Mouse (Mus musculus): ENCODE measurements at regions not wholly inside any gene's neighbourhood (a gene's known extent, or its start where the extent isn't known, plus 50 kb on each side); places are given as distances from the start of the nearest gene placed in this dataset.
"Not testable (repeated sequence)": the region's sequence is repeated elsewhere in the genome, so short reads cannot be mapped to it uniquely, and the experiment has no call there.

DNA sequence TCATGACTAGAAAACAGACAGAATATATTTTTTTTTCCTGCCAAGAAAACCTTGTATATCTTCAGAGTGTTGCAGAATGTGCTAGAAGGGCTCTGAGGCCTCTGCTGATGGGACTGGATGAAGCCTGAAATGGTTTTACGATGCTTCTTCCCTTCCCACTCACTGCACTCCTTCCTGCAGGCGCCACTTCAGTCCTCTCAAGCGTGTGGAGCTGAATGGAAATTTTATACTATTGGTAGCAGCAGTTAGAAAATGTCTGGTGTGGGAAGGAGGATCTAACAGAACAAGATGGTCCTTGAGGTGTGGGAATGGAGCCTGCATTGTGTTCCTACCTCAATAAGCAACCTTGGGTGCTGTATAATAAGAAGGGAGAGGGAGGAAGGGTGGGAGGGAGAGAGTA is 166.1 kb upstream of the Smlr1 start:
- DNase-seq (ENCODE audit: low spot score in 2 of 2): no peak

DNA sequence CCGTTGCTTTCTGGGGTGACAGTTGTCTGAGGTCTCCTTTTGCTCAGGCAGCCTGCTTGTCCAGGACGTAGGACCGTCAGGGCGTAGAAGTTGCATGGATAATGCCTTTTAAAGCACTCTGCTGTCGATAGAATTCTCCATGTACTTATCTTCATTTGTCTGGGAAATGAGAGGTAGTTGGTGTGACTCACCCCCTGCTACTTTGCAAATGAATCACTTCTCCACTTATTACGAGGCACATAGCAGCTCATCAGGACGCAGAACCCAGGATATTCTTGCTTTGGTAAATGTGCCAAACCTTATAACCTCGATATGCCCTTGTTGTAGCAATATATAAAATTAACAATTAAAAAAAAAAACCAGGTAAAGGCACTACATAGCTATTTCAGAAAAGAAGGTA is 159.7 kb upstream of the Smlr1 start:
- no peak for DNase-seq (ENCODE audit: low spot score in 2 of 2)

DNA sequence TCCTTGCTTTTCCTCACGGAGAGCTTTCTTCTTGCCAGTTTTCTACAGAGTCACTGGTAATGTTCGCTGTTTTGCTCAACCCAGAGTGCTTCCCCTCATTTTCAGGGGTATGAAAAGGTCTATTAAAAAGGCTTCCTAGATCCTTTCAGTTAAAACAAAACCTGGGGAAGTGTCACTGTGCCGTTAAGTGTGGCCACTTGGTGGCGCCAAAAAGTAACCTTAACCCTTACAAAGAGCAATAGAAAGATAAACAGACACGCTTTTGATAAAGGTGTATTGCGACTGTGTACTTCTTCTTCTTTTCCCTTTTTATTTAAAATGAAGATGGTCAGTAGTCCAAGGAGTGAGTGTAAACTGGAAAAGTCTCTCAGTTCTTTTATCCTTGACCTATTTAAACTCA is 145.2 kb upstream of the Smlr1 start:
- DNase-seq (ENCODE audit: low spot score in 2 of 2): peak in 1 of 2 experiments; percentile 37

DNA sequence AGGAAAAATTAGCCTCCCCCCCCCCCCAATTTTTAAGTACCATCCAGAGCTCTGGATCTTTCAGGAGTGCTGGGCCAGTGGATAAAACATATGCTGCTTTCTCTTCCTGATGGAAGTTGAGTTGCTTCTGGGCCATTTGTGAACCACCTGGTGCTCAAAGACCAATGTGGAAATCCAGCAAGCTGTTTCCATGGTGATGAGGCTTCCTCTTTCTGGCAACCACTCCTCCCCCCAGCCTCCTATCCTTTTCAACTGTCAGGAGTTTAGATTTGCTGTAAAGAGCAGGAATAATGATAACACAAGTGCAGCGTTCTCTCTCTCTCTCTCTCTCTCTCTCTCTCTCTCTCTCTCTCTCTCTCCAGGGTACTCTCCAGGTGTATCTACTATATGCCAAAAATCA is 141.8 kb upstream of the Smlr1 start:
- no peak for DNase-seq (ENCODE audit: low spot score in 2 of 2)

DNA sequence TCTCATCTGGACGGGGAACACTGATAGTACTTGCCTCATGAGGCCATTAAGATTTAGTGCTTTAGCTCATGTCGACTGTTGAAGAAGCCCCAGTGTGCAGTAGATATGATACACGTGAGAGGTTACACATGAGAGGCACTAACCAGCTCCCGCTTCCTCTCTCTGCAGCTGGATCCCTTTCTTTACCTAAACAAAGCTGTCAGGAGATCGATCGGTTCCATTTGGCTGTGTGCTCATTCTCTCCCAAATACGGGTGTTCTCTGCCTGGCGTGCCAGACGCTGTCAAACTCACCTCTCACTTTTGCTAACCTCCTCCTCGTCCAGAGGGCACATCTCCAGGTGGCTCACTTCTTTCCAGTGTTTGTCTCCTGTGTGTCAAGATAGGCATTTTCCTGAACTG is 139.3 kb upstream of the Smlr1 start:
- no peak for DNase-seq (ENCODE audit: low spot score in 2 of 2)

DNA sequence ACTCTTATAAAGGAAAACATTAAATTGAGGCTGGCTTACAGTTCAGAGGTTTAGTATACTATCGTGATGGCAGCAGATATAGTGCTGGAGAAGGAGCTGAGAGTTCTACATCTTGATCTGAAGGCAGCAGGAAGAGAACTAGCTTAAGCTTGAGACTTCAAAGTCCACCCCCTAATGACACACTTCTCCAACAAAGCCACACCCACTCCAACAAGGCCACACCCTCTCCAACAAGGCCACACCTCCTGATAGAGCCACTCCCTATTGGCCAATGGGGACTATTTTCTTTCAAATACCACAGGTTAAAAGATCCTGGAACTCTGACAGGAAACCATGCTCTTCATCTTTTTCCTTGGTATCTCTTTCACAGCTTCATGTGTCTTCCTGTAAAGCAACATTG is 134.0 kb upstream of the Smlr1 start:
- no peak for DNase-seq (ENCODE audit: low spot score in 2 of 2)

DNA sequence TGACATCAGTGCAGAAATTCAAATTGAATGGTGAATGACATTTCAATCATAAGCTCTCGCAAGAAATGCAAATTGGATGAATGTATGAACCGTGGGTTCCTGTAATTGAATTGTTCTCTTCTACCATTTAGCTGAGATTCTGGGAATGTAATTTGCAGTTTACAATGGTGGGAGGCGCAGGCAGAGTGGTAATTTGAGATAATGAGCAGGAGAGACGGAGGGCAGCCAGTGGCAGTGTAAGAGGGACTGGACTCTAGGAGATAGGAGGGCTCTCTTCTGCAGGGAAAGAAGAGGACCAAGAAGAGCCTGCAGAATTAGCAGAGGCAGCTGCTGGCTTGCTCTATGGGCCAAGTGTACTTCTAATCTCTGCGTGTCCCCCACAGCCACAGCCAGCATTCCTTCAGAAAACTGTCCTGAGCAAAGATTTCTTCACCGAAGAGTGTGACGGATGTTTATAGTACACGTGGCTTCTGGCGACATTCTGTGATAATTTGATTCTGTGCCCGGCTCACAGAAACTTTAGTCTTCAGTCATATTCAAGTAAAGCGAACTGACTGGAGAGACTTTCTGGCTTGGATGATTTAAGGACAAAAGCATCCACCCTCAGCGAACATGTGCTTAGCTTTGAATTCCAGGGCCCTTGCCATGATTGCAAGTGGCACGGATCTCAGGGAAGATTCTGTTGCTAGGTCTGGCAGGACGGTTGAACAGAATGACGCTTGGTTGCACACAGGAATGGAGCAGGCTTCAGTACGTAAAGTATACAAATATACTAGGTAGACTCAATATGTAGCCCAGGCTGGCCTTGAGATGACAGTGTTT is 116.9 kb upstream of the Smlr1 start:
- DNase-seq (ENCODE audit: low spot score in 2 of 2): no peak

DNA sequence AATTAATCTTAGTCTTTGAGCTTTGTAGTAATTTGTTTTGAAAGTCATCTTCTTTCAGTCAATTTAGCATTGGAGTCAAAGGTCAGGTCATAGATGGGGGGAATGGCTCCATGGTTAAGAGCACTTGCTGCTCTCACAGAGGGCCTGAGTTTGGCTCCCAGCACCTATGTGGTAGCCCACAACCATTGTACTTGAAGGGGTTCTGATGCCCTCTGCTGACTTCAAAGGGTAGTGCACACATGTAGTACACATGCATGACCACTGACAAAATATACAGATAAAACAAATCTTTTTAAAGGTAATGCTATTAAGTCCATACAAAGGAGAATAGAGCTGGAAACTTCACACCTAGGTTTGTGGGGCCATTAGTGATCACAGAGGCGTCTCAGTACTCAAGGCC is 111.7 kb upstream of the Smlr1 start:
- DNase-seq (ENCODE audit: low spot score in 2 of 2): no peak

DNA sequence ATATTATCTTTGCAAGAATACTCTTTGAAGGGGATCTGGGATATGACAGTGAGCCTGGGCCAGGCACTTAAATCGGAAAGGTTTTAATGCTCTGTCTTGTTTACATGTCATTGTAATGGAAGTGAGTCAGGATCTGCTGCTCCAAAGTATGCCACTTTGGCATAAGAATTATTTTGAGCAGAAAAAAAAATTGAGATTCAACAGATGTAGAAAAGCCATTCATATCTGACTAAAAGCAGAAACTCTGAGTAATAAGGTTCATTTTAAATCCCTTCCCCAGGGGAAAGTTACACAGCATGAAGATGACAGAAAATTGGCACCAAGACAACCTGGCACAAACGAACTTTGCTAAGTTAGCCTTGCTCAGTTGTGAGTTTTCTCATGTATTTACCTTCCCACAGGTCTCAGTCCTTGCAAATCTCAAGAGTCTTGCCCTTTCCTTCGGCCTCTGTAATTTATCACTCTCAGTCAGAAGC is 107.5 kb upstream of the Smlr1 start:
- DNase-seq (ENCODE audit: low spot score in 2 of 2): no peak

DNA sequence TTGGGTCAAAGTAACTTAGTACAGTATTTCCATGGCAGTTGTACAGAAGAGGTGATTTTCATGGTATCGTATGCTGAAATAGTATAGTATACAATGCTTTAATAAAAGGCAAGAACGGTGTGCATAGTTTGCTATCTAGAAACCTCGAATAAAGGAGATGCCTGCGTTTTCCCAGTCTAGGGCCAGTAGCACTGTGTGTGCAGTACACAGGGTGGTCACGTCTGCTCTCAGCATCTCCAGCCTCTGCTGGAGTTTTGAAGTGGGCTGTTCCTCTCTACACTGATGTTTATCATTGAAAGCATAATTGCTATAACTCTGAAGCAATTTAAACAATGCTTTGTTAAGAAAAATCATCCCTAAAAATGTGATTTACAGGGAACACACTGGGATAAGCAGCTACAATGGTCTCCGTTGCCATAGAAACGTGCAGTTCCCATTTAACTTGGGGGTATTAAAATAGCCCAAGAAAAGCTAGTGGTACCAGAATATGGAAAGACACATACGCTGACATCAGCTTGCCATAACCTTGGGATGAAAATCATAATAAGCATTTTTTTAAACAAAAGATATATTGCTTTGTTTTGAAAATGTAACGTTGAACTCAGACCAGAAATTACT is 106.1 kb upstream of the Smlr1 start:
- no peak for DNase-seq (ENCODE audit: low spot score in 2 of 2)

DNA sequence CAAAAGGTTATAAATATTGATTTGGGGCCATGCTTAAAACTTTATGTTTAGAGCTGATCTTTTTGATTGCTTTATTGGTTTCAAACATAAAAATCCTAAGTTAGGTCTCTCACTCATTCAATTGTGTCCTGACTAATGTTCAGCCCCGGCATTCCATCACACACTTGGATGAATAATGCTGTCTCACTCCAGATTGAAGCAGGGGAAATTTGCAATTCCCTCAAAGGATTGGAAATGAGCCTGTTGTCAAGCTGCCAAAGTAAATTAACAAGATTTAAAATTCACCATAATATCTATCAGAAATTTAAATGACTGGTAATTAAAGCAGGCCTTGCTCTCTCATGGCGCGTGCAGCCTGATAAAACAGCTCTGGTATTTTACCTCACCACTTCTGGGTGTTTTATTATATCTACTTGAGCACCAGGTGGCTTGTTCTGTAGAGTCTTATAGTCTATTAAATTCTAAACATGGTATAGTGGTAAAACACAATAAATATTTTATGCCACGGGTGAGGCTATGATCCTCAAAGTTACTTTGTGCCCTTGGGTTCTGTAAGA is 97.1 kb upstream of the Smlr1 start:
- no peak for DNase-seq (ENCODE audit: low spot score in 2 of 2)

DNA sequence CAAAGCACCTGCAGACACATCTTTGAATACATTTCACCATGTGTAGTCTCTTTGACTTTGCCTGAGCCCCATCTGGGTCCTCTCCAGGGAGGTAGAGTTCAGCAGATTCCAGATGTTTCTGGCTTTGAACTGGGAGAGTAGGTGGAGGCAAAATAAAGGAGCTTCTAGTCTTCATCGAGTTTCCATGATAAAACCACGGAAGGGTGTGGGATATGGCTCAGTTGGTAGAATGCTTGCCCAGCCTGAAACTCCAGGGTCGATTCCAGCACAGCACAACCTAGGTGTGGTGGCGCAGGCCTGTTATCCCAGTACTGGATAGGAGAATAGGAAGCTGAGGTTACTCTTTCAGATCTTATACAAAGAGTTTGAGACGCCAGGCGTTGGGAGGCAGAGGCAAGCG is 96.2 kb upstream of the Smlr1 start:
- no peak for DNase-seq (ENCODE audit: low spot score in 2 of 2)

DNA sequence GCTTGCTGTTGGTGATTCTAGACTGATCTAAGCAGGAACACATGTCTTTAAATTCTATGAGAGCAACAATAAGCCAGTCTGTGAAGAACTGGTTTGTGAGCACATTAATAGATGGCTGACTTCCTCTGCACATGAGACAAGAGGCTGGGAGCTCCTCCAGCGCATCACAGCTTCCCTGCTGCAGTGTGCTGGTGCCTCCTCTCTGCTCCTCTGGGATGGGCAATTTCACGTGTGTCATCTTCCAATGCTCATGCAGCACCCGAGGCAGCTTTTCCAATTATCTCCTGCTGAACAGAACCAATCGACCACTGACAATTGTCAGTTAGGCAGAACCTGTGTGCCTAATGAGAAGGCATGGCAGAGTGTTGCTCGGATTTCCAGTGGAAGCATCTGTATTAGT is 86.5 kb upstream of the Smlr1 start:
- no peak for DNase-seq (ENCODE audit: low spot score in 2 of 2)

DNA sequence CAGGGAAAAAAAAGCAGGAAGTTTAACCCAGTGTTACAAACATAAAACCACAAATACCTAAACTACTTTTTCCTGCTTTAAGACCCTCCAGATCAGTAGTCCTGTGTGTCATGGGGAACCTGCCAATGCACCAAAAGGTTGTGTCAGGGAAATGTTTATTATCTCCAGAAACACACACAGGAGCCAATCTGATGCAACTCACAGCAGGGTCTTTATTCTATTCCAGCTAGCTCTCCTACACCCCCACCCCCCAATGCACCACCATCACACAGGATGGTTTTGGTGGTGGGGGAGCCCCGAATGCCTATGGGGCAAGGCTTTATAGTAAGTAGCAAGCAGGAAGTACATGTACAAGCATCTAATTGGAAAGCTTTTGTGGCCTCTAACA is 85.7 kb upstream of the Smlr1 start:
- not testable (repeated sequence) for DNase-seq (ENCODE audit: low spot score in 2 of 2)

DNA sequence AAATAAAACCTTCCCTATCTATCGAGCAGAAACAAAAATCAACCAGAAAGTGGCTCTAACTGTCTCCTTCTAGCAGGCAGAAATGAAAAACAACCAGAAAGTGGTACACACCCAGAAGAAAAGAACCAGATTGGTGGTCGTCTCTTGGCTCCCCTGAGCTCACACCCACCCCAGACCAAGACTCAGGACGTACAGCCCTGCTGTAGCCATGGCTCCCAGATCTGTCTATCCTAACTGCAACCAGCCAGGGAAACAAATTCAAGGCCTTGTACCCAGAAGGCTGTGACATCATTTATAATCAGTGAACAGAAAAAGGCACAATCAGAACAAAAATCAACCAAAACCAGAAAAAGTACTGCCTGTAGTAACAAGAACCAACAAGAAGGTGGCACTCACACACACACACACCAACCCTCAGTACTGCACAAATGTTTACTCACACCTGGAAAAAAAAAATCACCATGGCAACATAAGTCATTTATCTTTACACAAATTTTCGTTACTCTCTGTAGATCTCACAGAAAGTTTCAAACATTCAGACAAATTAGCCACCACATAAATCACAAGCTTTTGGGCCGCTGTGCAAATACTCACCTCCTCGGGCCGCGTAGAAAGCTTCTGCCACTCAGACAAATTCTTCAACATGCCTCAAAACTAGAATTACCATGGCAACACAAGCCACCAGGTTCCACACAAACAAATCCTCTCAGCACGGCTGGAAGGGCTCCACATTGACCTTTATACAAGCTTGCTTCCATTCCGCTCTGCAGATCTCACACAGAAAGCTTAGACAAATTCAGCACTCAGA is 85.1 kb upstream of the Smlr1 start:
- DNase-seq (ENCODE audit: low spot score in 2 of 2): no peak

DNA sequence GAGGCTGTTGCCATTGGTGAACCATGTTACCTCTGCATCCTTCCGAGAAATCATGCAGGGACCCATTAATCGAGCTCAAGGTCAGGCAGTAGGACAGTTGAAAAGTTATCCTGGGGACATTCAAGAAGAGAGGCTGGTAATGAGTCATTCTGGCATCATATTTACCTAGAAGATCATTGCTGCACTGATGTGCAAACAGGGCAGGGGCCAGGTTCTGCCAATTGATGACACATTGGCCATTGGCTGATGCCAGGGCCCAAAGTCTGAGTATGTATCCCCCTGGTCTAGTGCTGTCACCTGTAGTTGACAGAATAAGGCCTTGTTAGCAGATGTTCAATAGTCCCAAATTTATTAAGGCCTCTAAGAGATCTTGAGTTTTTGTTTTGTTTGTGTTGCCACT is 83.6 kb upstream of the Smlr1 start:
- DNase-seq (ENCODE audit: low spot score in 2 of 2): no peak

DNA sequence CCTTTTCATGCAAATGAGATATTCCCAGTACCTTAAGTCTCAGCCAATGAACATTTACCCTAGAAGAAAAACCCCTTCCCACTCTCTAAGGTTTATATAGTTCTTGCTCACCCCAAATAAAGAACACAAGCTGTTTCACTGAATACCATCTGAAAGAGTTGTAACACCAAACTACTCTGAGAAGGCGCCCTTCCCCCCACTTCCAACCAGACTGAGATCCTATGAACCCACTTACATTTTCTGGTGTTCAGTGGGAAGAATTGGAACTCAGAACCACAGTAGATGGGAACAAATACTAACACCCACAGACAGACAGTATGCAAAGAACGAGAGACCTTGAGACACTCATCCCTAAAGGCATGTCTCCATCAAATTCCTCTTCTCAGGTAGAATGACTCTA is 65.4 kb upstream of the Smlr1 start:
- no peak for DNase-seq (ENCODE audit: low spot score in 2 of 2)

DNA sequence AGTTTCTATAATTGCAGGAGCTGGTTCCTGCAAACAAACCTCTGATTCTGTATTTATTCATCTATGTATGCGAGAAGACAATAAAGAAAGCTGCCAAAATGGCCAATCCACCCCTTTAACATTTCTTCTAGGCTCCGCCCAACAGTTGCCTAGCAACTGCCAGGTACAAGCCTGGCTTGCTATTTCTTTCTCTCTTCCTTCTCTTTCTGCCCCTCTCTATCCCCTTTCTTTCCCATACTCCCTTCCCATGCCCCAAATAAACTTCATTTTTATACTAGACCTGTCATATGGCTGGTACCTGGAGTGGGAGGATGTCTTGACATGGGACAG is 53.2 kb upstream of the Smlr1 start:
- no peak for DNase-seq (ENCODE audit: low spot score in 2 of 2)

DNA sequence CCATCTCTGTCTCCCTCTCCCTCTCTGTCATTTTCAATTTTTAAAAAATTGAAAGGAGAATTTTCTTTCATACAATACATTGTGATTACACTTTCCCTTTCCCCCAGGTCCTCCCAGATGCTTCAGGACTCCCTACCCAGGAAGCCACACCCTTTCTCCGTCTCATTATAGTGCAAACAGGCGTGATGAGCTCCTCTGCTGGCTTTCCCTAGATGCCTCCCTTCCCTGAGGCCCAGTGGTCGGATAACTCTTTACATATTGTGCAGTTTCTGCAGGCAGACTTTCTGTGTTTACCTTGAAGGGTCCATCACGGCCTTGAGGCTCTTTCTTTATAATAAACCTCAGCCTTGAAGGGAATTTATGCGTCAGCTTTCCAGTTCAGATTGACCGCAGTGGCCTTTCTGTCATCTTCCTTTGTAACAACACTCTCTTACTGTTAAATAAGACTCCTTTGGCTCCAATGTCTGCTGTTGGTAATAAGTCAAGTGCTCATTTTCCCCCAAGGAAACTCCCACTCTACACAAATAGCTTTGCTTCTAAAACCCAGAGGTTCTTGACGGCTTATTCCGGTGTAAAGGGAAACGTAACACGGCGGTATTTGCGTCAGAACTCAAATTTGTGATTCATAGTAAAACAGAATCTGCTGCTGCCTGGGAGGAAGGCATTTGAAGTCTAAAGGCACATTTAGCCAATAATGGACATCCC is 52.7 kb upstream of the Smlr1 start:
- no peak for DNase-seq (ENCODE audit: low spot score in 2 of 2)
